Mouse (Mus musculus): ENCODE results near the gene Nlrp1a. TPM values are rescaled to one million over a fixed set of nuclear protein-coding genes. Genes with fewer than 3 reads are reported as not detected.

The Nlrp1a gene
- 0.05 TPM in 1 of 2 replicates, not detected in the other for polyA plus RNA-seq (2015; fragmentation: Nextera tagmentation; extraction: Ambion mirVana)

- ATAC-seq (ENCODE audit: insufficient number of reproducible peaks, low FRiP score, low TSS enrichment, low read depth), result no peak
- no peaks in the 10 kb centered on the region for H3K27me3 ChIP-seq
- no peak within 1 kb of the TSS for H3K27ac ChIP-seq
- H3K9me3 ChIP-seq, result no peaks in the 10 kb centered on the region
- H3K4me3 ChIP-seq, result no peak within 1 kb of the TSS
- no peaks in the 10 kb centered on the region for H3K4me1 ChIP-seq
- no peak within 1 kb of the TSS for H3K9ac ChIP-seq
- no peaks in the 10 kb centered on the region for H3K36me3 ChIP-seq
- no peak within 1 kb of the TSS for H3K4me2 ChIP-seq
- 69% methylated on average over 3 of the region's 3 CpGs for WGBS
Observed at GRCm38 (mm10) chr11:71144661-71145060, at the start of gene Nlrp1a. Gene Nlrp1a, minus strand, starts transcription at chr11:71144704.

DNA sequence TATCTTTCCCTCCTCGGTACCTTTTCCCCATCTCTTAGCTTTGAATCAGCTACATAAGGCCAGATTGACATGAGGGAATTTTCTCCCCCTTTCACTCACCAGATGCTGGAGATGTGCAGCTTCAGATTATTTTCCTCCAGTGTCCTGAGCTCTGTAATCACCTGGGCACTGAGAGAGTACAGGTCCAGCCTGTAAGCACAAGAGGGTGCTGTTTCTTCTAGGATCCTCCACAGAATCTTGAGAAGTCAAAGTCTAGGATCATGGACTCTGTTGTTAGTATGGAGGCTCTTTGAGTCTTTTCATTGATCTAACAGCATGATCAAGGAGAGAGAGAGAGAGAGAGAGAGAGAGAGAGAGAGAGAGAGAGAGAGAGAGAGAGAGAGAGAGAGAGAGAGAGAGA is 25.1 kb upstream of the Nlrp1a start:
- H3K9ac ChIP-seq, result no peak overlapping the region
- WGBS, result 73% methylated on average over 1 of the region's 1 CpGs
- H3K4me3 ChIP-seq, result no peak overlapping the region

DNA sequence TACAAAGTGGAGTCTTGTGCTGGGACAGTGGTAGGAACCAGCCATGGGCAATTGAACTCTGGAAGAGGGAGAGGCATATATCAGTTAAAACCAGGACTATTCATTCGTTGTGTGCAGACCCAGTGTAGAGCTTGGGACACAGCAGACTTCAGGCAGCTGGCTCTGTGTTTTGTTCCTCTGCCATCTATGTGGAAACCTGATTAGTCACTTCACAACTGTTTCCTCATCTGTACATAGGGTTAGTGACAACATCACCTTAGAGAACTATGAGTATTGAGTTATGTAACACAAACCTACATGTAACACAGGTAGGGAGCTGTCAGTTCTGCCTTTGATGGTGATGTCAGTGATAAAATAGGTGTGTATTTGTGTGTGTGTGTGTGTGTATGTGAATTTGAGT is 19.6 kb upstream of the Nlrp1a start:
- Histone ChIP-seq H3K27ac (no peak overlapping the region), H3K36me3 (no peaks in the 10 kb centered on the region), H3K9me3 (no peaks in the 10 kb centered on the region), H3K27me3 (no peaks in the 10 kb centered on the region), H3K4me3 (no peak overlapping the region), H3K4me2 (no peak overlapping the region), H3K9ac (no peak overlapping the region), H3K4me1 (no peaks in the 10 kb centered on the region)
- ATAC-seq (ENCODE audit: insufficient number of reproducible peaks, low FRiP score, low TSS enrichment, low read depth), result no peak
- WGBS, result 67% methylated on average over 1 of the region's 1 CpGs

More for the DNA sequence above, 25.1 kb upstream of the Nlrp1a start:
- ATAC-seq (ENCODE audit: insufficient number of reproducible peaks, low FRiP score, low TSS enrichment, low read depth), result no peak
- no peaks in the 10 kb centered on the region for H3K27me3 ChIP-seq
- no peaks in the 10 kb centered on the region for H3K4me1 ChIP-seq
- no peak overlapping the region for H3K4me2 ChIP-seq
- no peaks in the 10 kb centered on the region for H3K9me3 ChIP-seq
- H3K27ac ChIP-seq, result no peak overlapping the region
- no peaks in the 10 kb centered on the region for H3K36me3 ChIP-seq

DNA sequence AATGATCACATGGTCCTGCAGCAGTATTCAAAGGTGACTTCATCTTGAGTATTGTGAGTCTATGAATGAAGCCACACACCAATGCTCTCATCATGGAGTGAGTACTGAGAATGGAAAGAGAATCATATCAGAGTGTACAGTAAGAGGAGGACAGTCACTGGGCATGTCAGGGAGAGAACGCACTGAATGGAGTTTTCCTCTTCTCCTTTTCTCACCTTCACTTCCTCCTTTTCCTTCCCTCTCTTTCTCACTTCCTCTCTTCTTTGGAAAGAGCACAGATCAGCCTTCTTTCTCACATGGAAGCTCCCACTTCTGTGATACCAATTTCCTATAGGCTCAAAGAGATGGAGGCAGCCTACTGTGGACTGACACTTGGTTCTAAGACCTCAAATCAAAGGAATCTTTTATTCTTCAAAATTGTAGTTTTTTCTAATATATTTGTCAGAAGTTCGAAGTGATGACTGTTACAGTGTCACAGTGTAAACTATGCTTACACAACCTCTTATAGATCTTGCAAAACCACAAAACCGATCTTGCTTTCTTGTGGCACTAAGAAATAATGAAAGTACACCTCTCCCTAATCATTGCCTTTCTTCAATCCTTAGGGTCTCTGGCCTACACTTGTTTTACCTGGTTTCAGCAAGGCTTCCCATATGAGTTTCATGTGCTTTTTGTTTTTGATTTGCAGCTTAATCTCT is 15.1 kb upstream of the Nlrp1a start:
- Histone ChIP-seq H3K4me1 (no peaks in the 10 kb centered on the region), H3K27me3 (no peaks in the 10 kb centered on the region), H3K9ac (no peak overlapping the region), H3K4me3 (no peak overlapping the region), H3K36me3 (no peaks in the 10 kb centered on the region), H3K4me2 (no peak overlapping the region), H3K9me3 (no peaks in the 10 kb centered on the region), H3K27ac (no peak overlapping the region)
- no peak for ATAC-seq (ENCODE audit: insufficient number of reproducible peaks, low FRiP score, low TSS enrichment, low read depth)
- 75% methylated on average over 3 of the region's 3 CpGs for WGBS

DNA sequence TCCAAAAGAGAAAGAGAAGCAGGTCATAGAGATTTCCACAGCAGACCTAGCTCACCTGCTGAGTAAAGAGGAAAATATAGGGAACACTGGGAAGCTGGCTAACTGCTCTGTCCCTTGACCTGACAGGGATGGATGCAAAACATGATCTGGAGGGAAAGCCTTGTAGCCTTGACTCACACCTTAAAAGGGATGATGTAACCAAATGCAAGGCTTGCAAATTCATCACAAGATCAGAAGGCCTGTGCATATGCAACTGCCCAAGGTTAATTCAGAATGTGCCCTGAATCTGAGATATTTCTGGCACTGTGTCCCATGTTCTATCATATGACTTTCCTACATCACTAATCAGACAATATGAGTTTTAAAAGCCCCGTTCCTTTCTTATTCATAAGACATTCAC is 10.8 kb upstream of the Nlrp1a start:
- H3K36me3 ChIP-seq, result no peaks in the 10 kb centered on the region
- H3K27ac ChIP-seq, result no peak overlapping the region
- H3K9ac ChIP-seq, result no peak overlapping the region
- 80% methylated on average over 1 of the region's 1 CpGs for WGBS
- ATAC-seq (ENCODE audit: insufficient number of reproducible peaks, low FRiP score, low TSS enrichment, low read depth), result no peak
- no peak overlapping the region for H3K4me3 ChIP-seq
- H3K27me3 ChIP-seq, result no peaks in the 10 kb centered on the region
- H3K4me1 ChIP-seq, result no peaks in the 10 kb centered on the region
- H3K9me3 ChIP-seq, result no peaks in the 10 kb centered on the region
- H3K4me2 ChIP-seq, result no peak overlapping the region

- H3K36me3 ChIP-seq, result no peaks in the 10 kb centered on the region
- H3K4me2 ChIP-seq, result no peak overlapping the region
- no peak overlapping the region for H3K4me3 ChIP-seq
- H3K9ac ChIP-seq, result no peak overlapping the region
- 88% methylated on average over 1 of the region's 1 CpGs for WGBS
- no peaks in the 10 kb centered on the region for H3K4me1 ChIP-seq
- H3K9me3 ChIP-seq, result no peaks in the 10 kb centered on the region
- no peak for ATAC-seq (ENCODE audit: insufficient number of reproducible peaks, low FRiP score, low TSS enrichment, low read depth)
- no peak overlapping the region for H3K27ac ChIP-seq
- no peaks in the 10 kb centered on the region for H3K27me3 ChIP-seq
Observed at GRCm38 (mm10) chr11:71142031-71142430, 2.5 kb downstream of the Nlrp1a start.

DNA sequence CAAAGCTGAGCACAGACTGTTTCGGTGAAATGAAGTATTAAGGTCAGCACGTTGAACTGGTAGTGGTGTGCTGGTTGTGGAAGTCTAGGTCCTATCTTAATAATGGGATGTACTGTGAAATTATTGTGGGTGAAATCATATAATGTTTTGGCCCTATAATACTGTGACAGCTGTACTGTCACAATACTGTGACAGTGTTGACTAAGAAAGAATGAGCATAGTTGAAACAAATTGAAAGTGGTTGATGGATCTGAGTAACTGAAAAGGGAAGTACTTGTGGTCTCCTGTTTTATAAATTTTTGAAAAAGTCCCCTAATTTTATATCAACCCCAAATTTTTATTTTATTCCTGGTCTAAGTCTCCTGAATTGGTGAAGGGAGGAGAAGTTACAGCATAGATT is 37.4 kb downstream of the Nlrp1a start:
- H3K36me3 ChIP-seq, result no peaks in the 10 kb centered on the region
- H3K27ac ChIP-seq, result no peak overlapping the region
- H3K27me3 ChIP-seq, result no peaks in the 10 kb centered on the region
- H3K9me3 ChIP-seq, result no peaks in the 10 kb centered on the region
- WGBS, result 64% methylated on average over 2 of the region's 2 CpGs
- H3K4me3 ChIP-seq, result no peak overlapping the region
- no peak overlapping the region for H3K4me2 ChIP-seq
- H3K9ac ChIP-seq, result no peak overlapping the region
- ATAC-seq (ENCODE audit: insufficient number of reproducible peaks, low FRiP score, low TSS enrichment, low read depth), result no peak
- no peaks in the 10 kb centered on the region for H3K4me1 ChIP-seq

- H3K4me1 ChIP-seq, result no peaks in the 10 kb centered on the region
- H3K36me3 ChIP-seq, result no peaks in the 10 kb centered on the region
- no peak overlapping the region for H3K9ac ChIP-seq
- no peaks in the 10 kb centered on the region for H3K27me3 ChIP-seq
- no peak overlapping the region for H3K27ac ChIP-seq
- H3K4me2 ChIP-seq, result no peak overlapping the region
- no peak overlapping the region for H3K4me3 ChIP-seq
- H3K9me3 ChIP-seq, result no peaks in the 10 kb centered on the region
- ATAC-seq (ENCODE audit: insufficient number of reproducible peaks, low FRiP score, low TSS enrichment, low read depth), result no peak
Observed at GRCm38 (mm10) chr11:71106261-71107021, 38.1 kb downstream of the Nlrp1a start.

- Histone ChIP-seq H3K36me3 (no peaks in the 10 kb centered on the region), H3K9me3 (no peaks in the 10 kb centered on the region), H3K4me3 (no peak overlapping the region), H3K9ac (no peak overlapping the region), H3K4me2 (no peak overlapping the region), H3K27ac (no peak overlapping the region), H3K27me3 (no peaks in the 10 kb centered on the region), H3K4me1 (no peaks in the 10 kb centered on the region)
- ATAC-seq (ENCODE audit: insufficient number of reproducible peaks, low FRiP score, low TSS enrichment, low read depth), result no peak
Observed at GRCm38 (mm10) chr11:71103931-71104330, 40.6 kb downstream of the Nlrp1a start.

GRCm38 (mm10) chr11:71076342-71076741 is 68.2 kb downstream of the Nlrp1a start:
- Histone ChIP-seq H3K27ac (no peak overlapping the region), H3K4me1 (no peaks in the 10 kb centered on the region), H3K4me3 (no peak overlapping the region), H3K9ac (no peak overlapping the region), H3K36me3 (no peaks in the 10 kb centered on the region), H3K9me3 (no peaks in the 10 kb centered on the region), H3K4me2 (no peak overlapping the region), H3K27me3 (no peaks in the 10 kb centered on the region)
- ATAC-seq (ENCODE audit: insufficient number of reproducible peaks, low FRiP score, low TSS enrichment, low read depth), result no peak
- WGBS, result 77% methylated on average over 1 of the region's 1 CpGs

DNA sequence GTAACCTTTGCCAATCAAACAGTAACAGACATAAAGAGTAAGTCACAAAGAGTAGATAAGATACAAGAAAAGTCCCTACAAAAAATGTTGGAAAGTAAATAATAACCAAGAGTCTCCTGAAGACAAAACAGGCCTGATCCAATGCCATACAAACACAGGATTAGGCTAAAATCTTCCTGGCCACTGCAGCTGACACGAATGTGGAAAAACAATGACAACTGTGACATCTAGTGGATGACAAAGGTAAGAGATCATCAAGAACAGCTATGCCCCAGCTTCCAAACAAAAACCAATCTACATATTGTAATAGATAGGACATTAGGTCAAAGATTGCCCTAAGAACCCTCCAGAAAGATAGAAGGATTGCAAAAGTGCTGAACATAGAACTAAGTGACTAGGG is 92.0 kb downstream of the Nlrp1a start:
- 12% methylated on average over 1 of the region's 1 CpGs for WGBS
- H3K9me3 ChIP-seq, result no peaks in the 10 kb centered on the region
- no peaks in the 10 kb centered on the region for H3K27me3 ChIP-seq
- ATAC-seq (ENCODE audit: insufficient number of reproducible peaks, low FRiP score, low TSS enrichment, low read depth), result no peak
- H3K4me3 ChIP-seq, result no peak overlapping the region
- no peaks in the 10 kb centered on the region for H3K4me1 ChIP-seq
- H3K4me2 ChIP-seq, result no peak overlapping the region
- H3K9ac ChIP-seq, result no peak overlapping the region
- no peak overlapping the region for H3K27ac ChIP-seq
- no peaks in the 10 kb centered on the region for H3K36me3 ChIP-seq
